Mouse (Mus musculus) lung, postnatal 0 days (tissue): ENCODE data around the gene Gemin7.

Source experiments
- CTCF ChIP-seq: IDR thresholded peaks from 2 replicates; pipeline ENCODE4 v1.5.1; 2016; ENCODE audit warnings: antibody characterized with exemption, mild to moderate bottlenecking
- EP300 ChIP-seq: IDR thresholded peaks from 2 replicates; pipeline ENCODE4 v1.6.1; 2016; ENCODE audit warnings: antibody characterized with exemption, mild to moderate bottlenecking, control low read depth

DNA sequence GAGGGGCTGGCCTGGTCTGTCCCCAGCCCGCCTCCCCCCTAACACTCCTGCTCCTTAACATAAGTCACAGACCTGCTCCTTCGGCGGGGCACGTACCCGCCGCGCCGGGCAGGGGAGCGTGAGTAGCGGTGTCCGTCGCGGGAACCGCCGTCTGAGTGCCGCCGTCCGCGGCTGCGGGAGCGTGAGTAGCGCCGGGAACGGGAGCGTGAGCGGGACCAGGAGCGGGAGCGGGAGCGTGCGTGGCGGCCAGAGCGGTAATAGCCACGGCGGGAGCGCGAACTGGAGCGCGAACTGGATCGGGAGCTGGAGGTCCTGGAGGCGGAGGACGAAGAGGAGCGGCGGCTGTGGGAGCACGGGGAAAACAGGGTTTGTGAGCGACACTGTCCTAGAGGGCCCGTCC lies 8.9 kb upstream of the Gemin7 start:
- TF ChIP-seq CTCF (no peak), EP300 (no peak)
